Mouse (Mus musculus) myocyte (in vitro differentiated cells): ENCODE measurements around the gene Plcg2. TPM values are rescaled to one million over a fixed set of nuclear protein-coding genes. Genes with fewer than 3 reads are reported as not detected.

ENCODE experiments used
- H3K27me3 ChIP-seq: one replicate; pipeline ENCODE4 v1.6.1; 2011; ENCODE audit not compliant: control insufficient read depth, insufficient read depth, insufficient read length
- H3K36me3 ChIP-seq: one replicate; pipeline ENCODE4 v1.6.1; 2011; ENCODE audit not compliant: control insufficient read depth, insufficient read depth
- H3K4me2 ChIP-seq: one replicate; pipeline ENCODE4 v1.6.1; 2011; ENCODE audit warnings: low read depth, control low read depth
- H3K4me3 ChIP-seq: one replicate; pipeline ENCODE4 v1.5.1; 2011; ENCODE audit warnings: mild to moderate bottlenecking, control low read depth, moderate library complexity
- H3K79me2 ChIP-seq: one replicate; pipeline ENCODE4 v1.6.1; 2011; ENCODE audit not compliant: control insufficient read depth, insufficient read depth
- H3ac ChIP-seq: one replicate; pipeline ENCODE4 v1.6.1; 2011; ENCODE audit not compliant: control insufficient read depth, insufficient read length
- CEBPB ChIP-seq: IDR thresholded peaks from 2 replicates; pipeline ENCODE4 v1.6.1; 2011; ENCODE audit warnings: mild to moderate bottlenecking, moderate library complexity; ENCODE audit not compliant: poor library complexity, insufficient read depth, severe bottlenecking
- E2F4 ChIP-seq: IDR thresholded peaks from one replicate; pipeline ENCODE4 v1.6.1; 2011; ENCODE audit warnings: mild to moderate bottlenecking, control low read depth, moderate library complexity; ENCODE audit not compliant: insufficient read depth
- MAX ChIP-seq: IDR thresholded peaks from one replicate; pipeline ENCODE4 v1.6.1; 2011; ENCODE audit warnings: low read depth, mild to moderate bottlenecking, control low read depth
- MYOD1 ChIP-seq, 3 experiments: IDR thresholded peaks; one replicate each; pipeline ENCODE4 v1.6.1; 2011; ENCODE audit warnings: control low read depth in 2 of 3, low read depth in 2 of 3, mild to moderate bottlenecking in 2 of 3, moderate library complexity in 1 of 3; ENCODE audit not compliant: insufficient read length in 2 of 3, control insufficient read depth in 1 of 3
- MYOG ChIP-seq, 3 experiments: IDR thresholded peaks; one replicate each; pipeline ENCODE4 v1.6.1; 2011; ENCODE audit warnings: control low read depth in 2 of 3, low read depth in 2 of 3, mild to moderate bottlenecking in 2 of 3; ENCODE audit not compliant: insufficient read length in 2 of 3, control insufficient read depth in 1 of 3, insufficient read depth in 1 of 3
- POLR2A ChIP-seq: IDR thresholded peaks from one replicate; pipeline ENCODE4 v1.6.1; 2011; ENCODE audit warnings: low read depth, mild to moderate bottlenecking, control low read depth, moderate library complexity; ENCODE audit not compliant: insufficient read length
- POLR2AphosphoS2 ChIP-seq: IDR thresholded peaks from one replicate; pipeline ENCODE4 v1.6.1; 2011; ENCODE audit warnings: low read depth, control low read depth; ENCODE audit not compliant: insufficient read length
- REST ChIP-seq: IDR thresholded peaks from one replicate; pipeline ENCODE4 v1.6.1; 2011; ENCODE audit warnings: mild to moderate bottlenecking, control low read depth, moderate library complexity; ENCODE audit not compliant: insufficient read depth, insufficient read length
- SRF ChIP-seq: IDR thresholded peaks from one replicate; pipeline ENCODE4 v1.6.1; 2011; ENCODE audit warnings: low read depth; ENCODE audit not compliant: control insufficient read depth, insufficient read length
- TCF12 ChIP-seq: IDR thresholded peaks from one replicate; pipeline ENCODE4 v1.6.1; 2011; ENCODE audit warnings: mild to moderate bottlenecking, control low read depth; ENCODE audit not compliant: poor library complexity, insufficient read depth, severe bottlenecking
- TCF3 ChIP-seq: IDR thresholded peaks from one replicate; pipeline ENCODE4 v1.6.1; 2011; ENCODE audit warnings: low read depth, control low read depth; ENCODE audit not compliant: insufficient read length
- USF1 ChIP-seq: IDR thresholded peaks from one replicate; pipeline ENCODE4 v1.6.1; 2011; ENCODE audit warnings: low read depth, mild to moderate bottlenecking, control low read depth, moderate library complexity
- polyA plus RNA-seq: library from polyadenylated mRNA; unstranded; fragments of >200 nt; fragmentation: generic; extraction: Trizol; gene quantifications from one replicate; pipeline ENCODE4 v1.2.1, GENCODE M21; 2012; ENCODE audit warnings: missing spikeins

The Plcg2 gene
- polyA plus RNA-seq, 1 experiment: 0.29 TPM

- no peak for TF ChIP-seq MAX
- no peak for TF ChIP-seq SRF
- no peak for TF ChIP-seq CEBPB
- no peak for TF ChIP-seq POLR2AphosphoS2
- no peak for TF ChIP-seq REST
- TF ChIP-seq E2F4: no peak
- TF ChIP-seq USF1: no peak
- TF ChIP-seq TCF3: no peak
- no peak for TF ChIP-seq MYOG (IDR thresholded peaks at IDR 0.05; ENCODE audit: control insufficient read depth in 1 of 3, insufficient read depth in 1 of 3, insufficient read length in 2 of 3, low read depth in 2 of 3)
- TF ChIP-seq MYOD1 (IDR thresholded peaks at IDR 0.05; ENCODE audit: control insufficient read depth in 1 of 3, insufficient read length in 2 of 3, low read depth in 2 of 3): no peak
- TF ChIP-seq POLR2A: no peak
- no peak overlapping the region for H3K4me3 ChIP-seq
- no peaks in the 10 kb centered on the region for H3K36me3 ChIP-seq
- no peak overlapping the region for H3K4me2 ChIP-seq
- no peaks in the 10 kb centered on the region for H3K79me2 ChIP-seq
- H3K27me3 ChIP-seq: peaks cover 23% of the 10 kb centered on the region
- H3ac ChIP-seq: no peak overlapping the region
These were observed 29.9 kb downstream of the Plcg2 start for GRCm38 (mm10) chr8:117527983-117528382.

GRCm38 (mm10) chr8:117529177-117529576, 31.1 kb downstream of the Plcg2 start:
- no peaks in the 10 kb centered on the region for H3K79me2 ChIP-seq
- no peak overlapping the region for H3ac ChIP-seq
- no peak overlapping the region for H3K4me2 ChIP-seq
- no peak overlapping the region for H3K4me3 ChIP-seq
- no peaks in the 10 kb centered on the region for H3K36me3 ChIP-seq
- TF ChIP-seq CEBPB (no peak), MYOG (IDR thresholded peaks at IDR 0.05; ENCODE audit: control insufficient read depth in 1 of 3, insufficient read depth in 1 of 3, insufficient read length in 2 of 3, low read depth in 2 of 3) (no peak), USF1 (no peak), TCF12 (no peak), REST (no peak), MAX (no peak), MYOD1 (IDR thresholded peaks at IDR 0.05; ENCODE audit: control insufficient read depth in 1 of 3, insufficient read length in 2 of 3, low read depth in 2 of 3) (no peak), E2F4 (no peak)
- H3K27me3 ChIP-seq: peaks cover 23% of the 10 kb centered on the region

GRCm38 (mm10) chr8:117532381-117532972, 34.4 kb downstream of the Plcg2 start:
- TF ChIP-seq REST (no peak), CEBPB (no peak), MYOG (IDR thresholded peaks at IDR 0.05; ENCODE audit: control insufficient read depth in 1 of 3, insufficient read depth in 1 of 3, insufficient read length in 2 of 3, low read depth in 2 of 3) (no peak)
- Histone ChIP-seq H3K4me2 (no peak overlapping the region), H3K27me3 (peaks cover 12% of the 10 kb centered on the region), H3K36me3 (no peaks in the 10 kb centered on the region), H3K4me3 (no peak overlapping the region), H3ac (no peak overlapping the region), H3K79me2 (no peaks in the 10 kb centered on the region)

- H3K4me3 ChIP-seq: no peak overlapping the region
- H3ac ChIP-seq: no peak overlapping the region
- no peak overlapping the region for H3K4me2 ChIP-seq
- H3K36me3 ChIP-seq: no peaks in the 10 kb centered on the region
- H3K27me3 ChIP-seq: no peaks in the 10 kb centered on the region
- no peaks in the 10 kb centered on the region for H3K79me2 ChIP-seq
- TF ChIP-seq TCF12 (no peak), CEBPB (no peak), POLR2AphosphoS2 (no peak), SRF (no peak), MYOD1 (IDR thresholded peaks at IDR 0.05; ENCODE audit: control insufficient read depth in 1 of 3, insufficient read length in 2 of 3, low read depth in 2 of 3) (no peak)
These were observed 38.8 kb downstream of the Plcg2 start for GRCm38 (mm10) chr8:117536862-117537261.

GRCm38 (mm10) chr8:117537751-117538150, 39.7 kb downstream of the Plcg2 start:
- Histone ChIP-seq H3K4me3 (no peak overlapping the region), H3K36me3 (no peaks in the 10 kb centered on the region), H3ac (no peak overlapping the region), H3K79me2 (no peaks in the 10 kb centered on the region), H3K27me3 (no peaks in the 10 kb centered on the region), H3K4me2 (no peak overlapping the region)
- no peak for TF ChIP-seq MAX
- TF ChIP-seq POLR2AphosphoS2: no peak
- TF ChIP-seq POLR2A: no peak
- no peak for TF ChIP-seq REST
- TF ChIP-seq SRF: no peak
- TF ChIP-seq E2F4: no peak
- no peak for TF ChIP-seq TCF3
- TF ChIP-seq MYOG (IDR thresholded peaks at IDR 0.05; ENCODE audit: control insufficient read depth in 1 of 3, insufficient read depth in 1 of 3, insufficient read length in 2 of 3, low read depth in 2 of 3): no peak
- TF ChIP-seq CEBPB: no peak
- no peak for TF ChIP-seq MYOD1 (IDR thresholded peaks at IDR 0.05; ENCODE audit: control insufficient read depth in 1 of 3, insufficient read length in 2 of 3, low read depth in 2 of 3)
- TF ChIP-seq USF1: no peak
- TF ChIP-seq TCF12: no peak
